Mouse (Mus musculus) cerebellum, adult 2 months (tissue): ENCODE data around the gene Klhl15. TPM values are rescaled to one million over a fixed set of nuclear protein-coding genes. Genes with fewer than 3 reads are reported as not detected.

ENCODE experiments used
- DNase-seq, 2 experiments: peaks; one replicate each; pipeline ENCODE4 v3.0.0; 2021
- H3K27ac ChIP-seq: fragments of 200-500 bp; 2 replicates; pipeline ENCODE4 v1.5.1; 2012; ENCODE audit warnings: low read length, control low read depth, inconsistent platforms; ENCODE audit not compliant: insufficient read depth
- H3K27me3 ChIP-seq: fragments of 200-500 bp; 2 replicates; pipeline ENCODE4 v1.6.1; 2012; ENCODE audit warnings: inconsistent platforms, mild to moderate bottlenecking, low read length, moderate library complexity; ENCODE audit not compliant: control insufficient read depth, insufficient read depth
- H3K4me1 ChIP-seq: fragments of 200-500 bp; 2 replicates; pipeline ENCODE4 v1.6.1; 2011; ENCODE audit warnings: low read length; ENCODE audit not compliant: control insufficient read depth, insufficient read depth
- H3K4me3 ChIP-seq: fragments of 200-500 bp; replicated peaks from 2 replicates; pipeline ENCODE3; 2011; ENCODE audit warnings: mild to moderate bottlenecking, low read depth, low read length, control low read depth; ENCODE audit not compliant: insufficient read depth
- CTCF ChIP-seq: fragments of 200-500 bp; IDR thresholded peaks from 2 replicates; pipeline ENCODE4 v1.5.1; 2011; ENCODE audit warnings: low read depth, mild to moderate bottlenecking, control low read depth, low read length, moderate library complexity, borderline replicate concordance; ENCODE audit not compliant: insufficient read depth
- POLR2A ChIP-seq: fragments of 200-500 bp; IDR thresholded peaks from 2 replicates; pipeline ENCODE4 v1.6.1; 2011; ENCODE audit warnings: low read length, control low read depth, borderline replicate concordance; ENCODE audit not compliant: insufficient read depth
- WGBS: fragments of 180-500 bp; shearing (Covaris S2); methylation state at CpG from one replicate; pipeline ENCODE4 v1.1.7; 2018; 5-methylcytosine and 5-hydroxymethylcytosine counted together
- polyA plus RNA-seq: library from polyadenylated mRNA; depleted of rRNA; stranded (reverse); fragments of >200 nt; gene quantifications from 2 replicates; pipeline ENCODE4 v1.2.3, GENCODE M21; 2012; rRNA removed

Klhl15 gene
- polyA plus RNA-seq, 1 experiment = 8.4 TPM

GRCm38 (mm10) chrX:94233936-94234531, 365 bp upstream of the Klhl15 start:
- Histone ChIP-seq H3K27me3 (no peaks in the 10 kb centered on the region), H3K27ac (peak overlapping the region; percentile 95), H3K4me1 (no peaks in the 10 kb centered on the region), H3K4me3 (peak overlapping the region; percentile 79)
- no peak for DNase-seq
- TF ChIP-seq CTCF = no peak
- no peak for TF ChIP-seq POLR2A
- 7% methylated on average over 21 of the region's 25 CpGs for WGBS

GRCm38 (mm10) chrX:94235190-94235555, 774 bp downstream of the Klhl15 start:
- no peaks in the 10 kb centered on the region for H3K27me3 ChIP-seq
- H3K4me3 ChIP-seq = peak overlapping the region; percentile 79
- peak in 1 of 2 experiments; percentile 27 for DNase-seq
- no peak for TF ChIP-seq CTCF
- no peak for TF ChIP-seq POLR2A
- peak overlapping the region; percentile 95 for H3K27ac ChIP-seq
- H3K4me1 ChIP-seq = no peaks in the 10 kb centered on the region
- 5% methylated on average over 35 of the region's 35 CpGs for whole genome bisulfite sequencing

- H3K4me1 ChIP-seq = no peaks in the 10 kb centered on the region
- 10% methylated on average over 12 of the region's 12 CpGs for WGBS
- no peak for TF ChIP-seq CTCF
- TF ChIP-seq POLR2A = no peak
- no peak overlapping the region for H3K27ac ChIP-seq
- peak overlapping the region; percentile 79 for H3K4me3 ChIP-seq
- DNase-seq = peak; percentile 9 to 17
- H3K27me3 ChIP-seq = no peaks in the 10 kb centered on the region
Observed at GRCm38 (mm10) chrX:94235601-94236000, 1.2 kb downstream of the Klhl15 start.

- no peak overlapping the region for H3K4me3 ChIP-seq
- no peaks in the 10 kb centered on the region for H3K4me1 ChIP-seq
- peak; percentile 16; the same call in 1 of the 2 replicates for TF ChIP-seq CTCF
- TF ChIP-seq POLR2A = no peak
- peak in 1 of 2 experiments; percentile 41 for DNase-seq
- no peak overlapping the region for H3K27ac ChIP-seq
- WGBS = 8% methylated on average over 2 of the region's 2 CpGs
- H3K27me3 ChIP-seq = no peaks in the 10 kb centered on the region
Observed at GRCm38 (mm10) chrX:94288923-94289322, 54.5 kb downstream of the Klhl15 start.

- Histone ChIP-seq H3K4me3 (no peak overlapping the region), H3K27ac (no peak overlapping the region), H3K27me3 (no peaks in the 10 kb centered on the region), H3K4me1 (no peaks in the 10 kb centered on the region)
- WGBS = 38% methylated on average over 2 of the region's 2 CpGs
- no peak for TF ChIP-seq POLR2A
- no peak for TF ChIP-seq CTCF
- DNase-seq = no peak
Observed at GRCm38 (mm10) chrX:94302928-94303327, 68.5 kb downstream of the Klhl15 start.

GRCm38 (mm10) chrX:94321036-94321902, 86.9 kb downstream of the Klhl15 start:
- Histone ChIP-seq H3K27me3 (no peaks in the 10 kb centered on the region), H3K4me1 (no peaks in the 10 kb centered on the region), H3K4me3 (no peak overlapping the region), H3K27ac (no peak overlapping the region)
- no peak for DNase-seq
- TF ChIP-seq CTCF (no peak), POLR2A (no peak)
- 48% methylated on average over 11 of the region's 11 CpGs for WGBS

Other genes starting within 250 kb of the Klhl15 start
- gene Zfx, start 110.9 kb upstream of the Klhl15 start, polyA plus RNA-seq = 12.4 and 14.5 TPM in 2 replicates
- 72.2 and 109 TPM in 2 replicates for gene Eif2s3x, start 21.7 kb upstream of the Klhl15 start, polyA plus RNA-seq
- gene Fam90a1b, start 132.2 kb downstream of the Klhl15 start, polyA plus RNA-seq = 0.05 and 0.10 TPM in 2 replicates
- 54.8 and 57.8 TPM in 2 replicates for gene Apoo, start 132.5 kb downstream of the Klhl15 start, polyA plus RNA-seq